Mouse (Mus musculus) brain, embryonic 14.5 days (tissue): Measurements from ENCODE around the gene Spats2.

ENCODE experiments used
- CTCF ChIP-seq: fragments of 200-500 bp; IDR thresholded peaks from 2 replicates; pipeline ENCODE4 v1.5.1; 2012; ENCODE audit warnings: inconsistent platforms, mild to moderate bottlenecking, moderate library complexity, borderline replicate concordance; ENCODE audit not compliant: insufficient read depth, insufficient read length; ENCODE audit errors: extremely low read depth
- POLR2A ChIP-seq: fragments of 200-500 bp; IDR thresholded peaks from 2 replicates; pipeline ENCODE4 v1.6.1; 2012; ENCODE audit warnings: mild to moderate bottlenecking, inconsistent platforms, borderline replicate concordance; ENCODE audit not compliant: poor library complexity, insufficient read depth, insufficient read length, severe bottlenecking; ENCODE audit errors: extremely low read depth

GRCm38 (mm10) chr15:99153466-99153865 is 27.8 kb downstream of the Spats2 start:
- TF ChIP-seq POLR2A (no peak), CTCF (no peak)
